Mouse (Mus musculus) liver, embryonic 15.5 days (tissue): Measurements from ENCODE around the gene Foxg1. TPM values are rescaled to one million over a fixed set of nuclear protein-coding genes. Genes with fewer than 3 reads are reported as not detected.

Source experiments
- ATAC-seq: fragments of 200-750 bp; cut with Nextera tagmentation; 2 replicates; pipeline ENCODE4 v1.8.0; 2017; ENCODE audit warnings: moderate number of reproducible peaks, mild to moderate bottlenecking, moderate library complexity; ENCODE audit not compliant: insufficient read depth
- H3K27ac ChIP-seq: fragments of 300-500 bp; sonication (generic); replicated peaks from 2 replicates; pipeline ENCODE4 v1.5.1; 2015; ENCODE audit warnings: mild to moderate bottlenecking, inconsistent platforms
- H3K27me3 ChIP-seq: fragments of 300-500 bp; sonication (generic); 2 replicates; pipeline ENCODE4 v1.6.1; 2015; ENCODE audit warnings: mild to moderate bottlenecking, inconsistent platforms
- H3K36me3 ChIP-seq: fragments of 300-500 bp; sonication (generic); replicated peaks from 2 replicates; pipeline ENCODE4 v1.6.1; 2015; ENCODE audit warnings: moderate library complexity, mild to moderate bottlenecking, inconsistent platforms
- H3K4me1 ChIP-seq: fragments of 300-500 bp; sonication (generic); replicated peaks from 2 replicates; pipeline ENCODE4 v1.6.1; 2015; ENCODE audit warnings: inconsistent platforms
- H3K4me2 ChIP-seq: fragments of 300-500 bp; sonication (generic); 2 replicates; pipeline ENCODE4 v1.6.1; 2015; ENCODE audit warnings: moderate library complexity, mild to moderate bottlenecking, inconsistent platforms
- H3K4me3 ChIP-seq: fragments of 300-500 bp; sonication (generic); replicated peaks from 2 replicates; pipeline ENCODE4 v1.5.1; 2015; ENCODE audit warnings: mild to moderate bottlenecking, inconsistent platforms
- H3K9ac ChIP-seq: fragments of 300-500 bp; sonication (generic); 2 replicates; pipeline ENCODE4 v1.6.1; 2015; ENCODE audit warnings: moderate library complexity, mild to moderate bottlenecking, inconsistent platforms
- H3K9me3 ChIP-seq: fragments of 300-500 bp; sonication (generic); replicated peaks from 2 replicates; pipeline ENCODE4 v1.6.1; 2016; ENCODE audit warnings: inconsistent platforms
- WGBS: fragments of 180-500 bp; shearing (Covaris S2); methylation state at CpG from one replicate; pipeline ENCODE4 v1.1.7; 2015; ENCODE audit warnings: mixed read lengths; ENCODE audit not compliant: insufficient replicate concordance; 5-methylcytosine and 5-hydroxymethylcytosine counted together
- polyA plus RNA-seq: library from polyadenylated mRNA; unstranded; fragments of >200 nt; fragmentation: Nextera tagmentation; extraction: Ambion mirVana; gene quantifications from 2 replicates; pipeline ENCODE4 v1.2.1, GENCODE M21; 2015

Gene Foxg1
- polyA plus RNA-seq, 1 experiment from 2014 or later, result 0.03 TPM

DNA sequence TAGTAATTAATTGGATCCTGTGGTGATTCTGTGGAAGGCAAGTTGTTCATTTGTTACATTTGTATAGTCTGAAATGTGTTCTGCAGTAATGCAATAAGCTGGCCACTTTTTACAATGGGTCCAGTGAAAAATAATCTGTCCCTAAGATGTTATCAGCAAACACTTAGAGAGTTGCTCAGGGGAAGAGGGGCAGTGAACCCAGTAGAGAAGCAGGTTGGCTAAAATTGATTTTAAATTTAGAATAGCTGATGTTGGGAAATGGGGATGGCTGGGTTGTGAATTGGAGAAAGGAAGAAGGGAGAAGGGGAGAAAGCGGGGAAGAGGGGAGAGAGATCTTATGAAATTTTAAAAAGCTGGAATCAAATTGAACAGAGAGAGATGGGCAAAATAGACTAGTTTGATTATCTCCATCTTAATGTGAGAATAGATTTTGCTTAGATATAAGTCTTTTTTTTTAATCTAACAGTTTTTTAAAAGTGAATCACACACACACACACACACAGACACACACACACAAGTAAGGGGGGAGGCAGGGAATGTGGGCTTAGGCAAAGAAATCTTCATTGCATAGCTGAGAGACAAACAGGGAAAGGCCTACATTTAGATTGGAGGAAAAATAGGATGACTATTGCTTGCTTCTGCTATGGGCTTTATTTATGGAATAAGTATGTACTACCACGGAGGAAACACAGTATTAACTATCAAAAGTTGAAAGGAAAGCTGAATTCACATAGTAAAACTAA is 5.6 kb downstream of the Foxg1 start:
- 6% methylated on average over 2 of the region's 2 CpGs for WGBS
- ATAC-seq, result no peak
- Histone ChIP-seq H3K4me2 (no peak overlapping the region), H3K27me3 (peaks cover 82% of the 10 kb centered on the region), H3K36me3 (no peaks in the 10 kb centered on the region), H3K4me3 (no peak overlapping the region), H3K27ac (no peak overlapping the region), H3K4me1 (no peaks in the 10 kb centered on the region), H3K9me3 (no peaks in the 10 kb centered on the region), H3K9ac (no peak overlapping the region)

GRCm38 (mm10) chr12:49389666-49390065 is 7.2 kb downstream of the Foxg1 start:
- Histone ChIP-seq H3K4me1 (no peaks in the 10 kb centered on the region), H3K36me3 (no peaks in the 10 kb centered on the region), H3K27ac (no peak overlapping the region), H3K27me3 (peaks cover 78% of the 10 kb centered on the region), H3K4me3 (no peak overlapping the region), H3K9me3 (no peaks in the 10 kb centered on the region), H3K9ac (no peak overlapping the region), H3K4me2 (no peak overlapping the region)
- no peak for ATAC-seq
- whole genome bisulfite sequencing, result 4% methylated on average over 5 of the region's 5 CpGs

DNA sequence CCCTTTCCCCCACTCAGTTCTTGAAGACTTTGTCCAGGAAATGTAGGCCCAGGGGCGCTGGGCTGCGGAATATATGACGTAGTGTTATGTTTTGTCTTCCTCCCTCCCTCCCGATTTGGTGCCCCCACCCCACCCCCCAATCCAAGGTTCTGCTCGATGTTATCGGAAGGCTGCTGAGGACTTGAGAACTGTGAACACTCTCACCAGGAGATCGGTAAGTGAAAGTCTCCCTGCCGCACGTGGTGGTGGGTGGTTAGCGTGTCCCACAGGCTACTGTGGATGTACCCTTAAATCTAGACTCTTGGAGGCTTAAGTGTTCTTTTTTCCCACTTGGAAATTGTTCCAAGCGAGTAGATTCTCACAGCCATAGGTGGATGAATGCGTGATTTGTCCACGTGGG is 7.8 kb downstream of the Foxg1 start:
- 3% methylated on average over 13 of the region's 13 CpGs for WGBS
- no peak for ATAC-seq

GRCm38 (mm10) chr12:49390926-49391304 is 8.5 kb downstream of the Foxg1 start:
- no peaks in the 10 kb centered on the region for H3K4me1 ChIP-seq
- no peak overlapping the region for H3K9ac ChIP-seq
- no peak overlapping the region for H3K4me3 ChIP-seq
- no peak for ATAC-seq
- peaks cover 73% of the 10 kb centered on the region for H3K27me3 ChIP-seq
- H3K36me3 ChIP-seq, result no peaks in the 10 kb centered on the region
- H3K27ac ChIP-seq, result no peak overlapping the region
- 2% methylated on average over 9 of the region's 9 CpGs for WGBS
- H3K9me3 ChIP-seq, result no peaks in the 10 kb centered on the region
- no peak overlapping the region for H3K4me2 ChIP-seq

More for the DNA sequence above, 7.8 kb downstream of the Foxg1 start:
- no peaks in the 10 kb centered on the region for H3K4me1 ChIP-seq
- peaks cover 78% of the 10 kb centered on the region for H3K27me3 ChIP-seq
- H3K9me3 ChIP-seq, result no peaks in the 10 kb centered on the region
- H3K27ac ChIP-seq, result no peak overlapping the region
- no peak overlapping the region for H3K4me3 ChIP-seq
- no peak overlapping the region for H3K9ac ChIP-seq
- H3K36me3 ChIP-seq, result no peaks in the 10 kb centered on the region
- no peak overlapping the region for H3K4me2 ChIP-seq

GRCm38 (mm10) chr12:49391305-49392040 is 9.0 kb downstream of the Foxg1 start:
- Histone ChIP-seq H3K4me1 (no peaks in the 10 kb centered on the region), H3K4me3 (no peak overlapping the region), H3K27me3 (peaks cover 68% of the 10 kb centered on the region)

DNA sequence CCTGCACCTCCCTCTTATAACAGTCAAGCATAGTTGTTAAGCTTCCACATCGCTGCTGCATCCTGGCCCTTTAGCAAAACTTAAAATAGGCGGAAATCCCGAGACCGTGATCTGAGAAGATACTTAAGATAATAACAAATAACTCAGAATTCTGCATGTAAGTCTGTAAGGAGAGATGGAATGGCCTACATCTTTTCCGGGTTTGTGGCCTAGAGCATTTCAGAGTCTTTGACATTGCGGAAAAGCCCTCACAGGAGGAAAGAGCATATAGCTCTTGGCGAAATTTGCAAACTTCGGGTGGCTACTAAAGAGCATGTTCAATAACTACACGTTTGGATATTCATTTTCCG is 9.6 kb downstream of the Foxg1 start:
- 6% methylated on average over 10 of the region's 10 CpGs for WGBS
- H3K4me2 ChIP-seq, result no peak overlapping the region
- H3K36me3 ChIP-seq, result no peaks in the 10 kb centered on the region
- no peak overlapping the region for H3K9ac ChIP-seq
- no peak overlapping the region for H3K4me3 ChIP-seq
- no peak overlapping the region for H3K27ac ChIP-seq
- H3K9me3 ChIP-seq, result no peaks in the 10 kb centered on the region
- ATAC-seq, result no peak
- peaks cover 67% of the 10 kb centered on the region for H3K27me3 ChIP-seq
- no peaks in the 10 kb centered on the region for H3K4me1 ChIP-seq

More at GRCm38 (mm10) chr12:49391305-49392040, 9.0 kb downstream of the Foxg1 start:
- Histone ChIP-seq H3K9ac (no peak overlapping the region), H3K9me3 (no peaks in the 10 kb centered on the region), H3K4me2 (no peak overlapping the region), H3K36me3 (no peaks in the 10 kb centered on the region), H3K27ac (no peak overlapping the region)
- WGBS, result under 1% methylated on average over 42 of the region's 42 CpGs
- no peak for ATAC-seq

DNA sequence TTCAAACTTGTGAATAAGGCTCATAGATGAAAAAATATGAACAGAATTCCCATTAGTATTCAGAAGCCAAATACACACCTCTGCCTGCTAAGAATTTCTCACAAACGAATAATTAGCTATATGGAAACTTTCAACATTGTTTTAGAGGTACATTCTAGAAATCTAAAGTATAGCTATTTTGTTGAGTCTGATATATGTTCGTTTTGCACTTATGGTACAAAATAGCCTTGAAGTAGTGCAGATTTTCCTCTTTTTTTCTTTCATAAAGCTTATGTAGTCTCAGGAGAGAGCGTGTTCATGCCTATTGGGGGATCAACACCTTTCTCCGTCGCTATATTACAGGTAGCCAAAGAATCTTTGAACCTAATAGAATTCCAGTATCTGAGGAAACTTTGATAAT is 10.4 kb downstream of the Foxg1 start:
- no peak for ATAC-seq
- Histone ChIP-seq H3K27me3 (peaks cover 72% of the 10 kb centered on the region), H3K27ac (no peak overlapping the region), H3K4me1 (no peaks in the 10 kb centered on the region), H3K9ac (no peak overlapping the region), H3K36me3 (no peaks in the 10 kb centered on the region), H3K4me3 (no peak overlapping the region), H3K4me2 (no peak overlapping the region), H3K9me3 (no peaks in the 10 kb centered on the region)
- WGBS, result 6% methylated on average over 5 of the region's 5 CpGs

DNA sequence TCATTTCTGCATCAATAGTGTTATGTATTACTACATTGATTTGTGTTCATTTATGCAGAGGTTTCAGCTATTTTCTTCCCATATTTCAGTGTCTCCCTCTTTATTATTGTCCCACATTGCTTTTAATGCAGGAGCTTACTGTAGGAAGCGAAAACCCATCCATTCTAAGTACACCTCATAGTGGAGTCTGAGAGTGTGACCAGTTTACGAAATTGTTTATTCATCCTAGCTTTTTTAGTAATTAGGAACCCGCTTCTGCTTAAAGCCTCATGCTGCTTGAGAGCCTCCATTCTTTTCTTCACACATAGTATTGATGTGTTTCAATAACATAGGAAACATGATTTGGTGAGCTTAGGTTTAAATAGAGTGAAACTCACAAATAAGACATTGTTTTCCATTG is 11.2 kb downstream of the Foxg1 start:
- WGBS, result 10% methylated on average over 3 of the region's 3 CpGs
- H3K27me3 ChIP-seq, result peaks cover 72% of the 10 kb centered on the region
- no peak overlapping the region for H3K4me3 ChIP-seq
- no peaks in the 10 kb centered on the region for H3K9me3 ChIP-seq
- no peak overlapping the region for H3K27ac ChIP-seq
- no peaks in the 10 kb centered on the region for H3K36me3 ChIP-seq
- no peak overlapping the region for H3K4me2 ChIP-seq
- no peak overlapping the region for H3K9ac ChIP-seq
- H3K4me1 ChIP-seq, result no peaks in the 10 kb centered on the region
- ATAC-seq, result no peak

- H3K9ac ChIP-seq, result no peak overlapping the region
- WGBS, result 7% methylated on average over 1 of the region's 1 CpGs
- H3K27me3 ChIP-seq, result peaks cover 74% of the 10 kb centered on the region
Observed at GRCm38 (mm10) chr12:49394181-49394580, 11.7 kb downstream of the Foxg1 start.

DNA sequence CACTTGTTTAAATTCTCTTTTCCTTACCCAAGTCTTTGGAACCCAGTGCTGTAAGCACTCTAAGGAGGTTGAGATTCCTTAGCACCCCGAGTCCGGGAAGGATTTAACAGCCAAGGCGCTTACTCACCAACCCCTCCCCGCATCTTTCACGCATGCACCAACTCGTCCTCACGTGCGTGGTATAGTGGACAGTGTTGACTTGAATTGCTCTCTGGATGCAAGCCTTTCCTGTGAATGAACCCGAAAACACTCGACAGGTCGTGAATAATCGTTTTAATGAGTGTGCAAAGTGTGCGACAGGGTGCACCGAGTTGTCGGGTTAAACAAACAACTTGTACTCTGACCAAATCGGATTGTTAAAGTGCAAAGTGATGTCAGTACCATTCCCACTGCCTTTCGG is 12.4 kb downstream of the Foxg1 start:
- no peak overlapping the region for H3K4me2 ChIP-seq
- H3K27me3 ChIP-seq, result peaks cover 74% of the 10 kb centered on the region
- no peaks in the 10 kb centered on the region for H3K36me3 ChIP-seq
- H3K9me3 ChIP-seq, result no peaks in the 10 kb centered on the region
- H3K9ac ChIP-seq, result no peak overlapping the region
- H3K27ac ChIP-seq, result no peak overlapping the region
- 3% methylated on average over 17 of the region's 17 CpGs for WGBS
- H3K4me3 ChIP-seq, result no peak overlapping the region
- H3K4me1 ChIP-seq, result no peaks in the 10 kb centered on the region
- no peak for ATAC-seq

More at GRCm38 (mm10) chr12:49394181-49394580, 11.7 kb downstream of the Foxg1 start:
- H3K36me3 ChIP-seq, result no peaks in the 10 kb centered on the region
- ATAC-seq, result no peak
- H3K4me1 ChIP-seq, result no peaks in the 10 kb centered on the region
- H3K4me3 ChIP-seq, result no peak overlapping the region
- no peak overlapping the region for H3K27ac ChIP-seq
- H3K4me2 ChIP-seq, result no peak overlapping the region
- H3K9me3 ChIP-seq, result no peaks in the 10 kb centered on the region

DNA sequence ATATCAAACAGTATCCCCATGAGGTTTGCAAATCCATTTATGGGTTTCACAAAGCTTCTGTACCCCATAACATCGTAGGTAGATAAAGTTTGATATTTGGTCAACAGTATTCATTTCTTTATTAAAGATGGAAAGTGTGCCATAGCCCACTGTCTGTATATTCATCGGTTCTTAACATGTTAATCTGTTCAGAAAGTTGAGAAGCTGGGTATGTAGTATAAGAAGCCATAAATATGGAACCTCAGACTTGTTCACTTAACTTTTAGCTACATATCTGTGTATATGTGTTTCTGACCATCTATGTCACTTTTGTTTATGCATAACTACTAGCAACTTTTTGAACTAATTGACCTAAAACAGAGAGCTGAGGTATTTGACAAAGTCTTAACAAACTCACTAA is 13.5 kb downstream of the Foxg1 start:
- 13% methylated on average over 2 of the region's 2 CpGs for WGBS
- H3K9ac ChIP-seq, result no peak overlapping the region

More for the DNA sequence above, 13.5 kb downstream of the Foxg1 start:
- H3K4me1 ChIP-seq, result no peaks in the 10 kb centered on the region
- H3K4me3 ChIP-seq, result no peak overlapping the region
- H3K4me2 ChIP-seq, result no peak overlapping the region
- H3K36me3 ChIP-seq, result no peaks in the 10 kb centered on the region
- peaks cover 74% of the 10 kb centered on the region for H3K27me3 ChIP-seq
- H3K27ac ChIP-seq, result no peak overlapping the region
- ATAC-seq, result no peak
- H3K9me3 ChIP-seq, result no peaks in the 10 kb centered on the region
